Mouse (Mus musculus) bone marrow, adult 2 months (tissue): Measurements from ENCODE around the gene Cog1. TPM values are rescaled to one million over a fixed set of nuclear protein-coding genes. Genes with fewer than 3 reads are reported as not detected.

ENCODE experiments used
- H3K27ac ChIP-seq: fragments of 200-500 bp; 2 replicates; pipeline ENCODE4 v1.5.1; 2012; ENCODE audit warnings: low read depth, mild to moderate bottlenecking, control low read depth, inconsistent platforms, low read length; ENCODE audit not compliant: control insufficient read depth, poor library complexity, insufficient read depth
- H3K4me1 ChIP-seq: fragments of 200-500 bp; 2 replicates; pipeline ENCODE4 v1.6.1; 2011; ENCODE audit warnings: low read length; ENCODE audit not compliant: control insufficient read depth, insufficient read depth
- H3K4me3 ChIP-seq: fragments of 200-500 bp; replicated peaks from 2 replicates; pipeline ENCODE3; 2011; ENCODE audit warnings: mild to moderate bottlenecking, low read depth, low read length, control low read depth; ENCODE audit not compliant: control insufficient read depth
- CTCF ChIP-seq: fragments of 200-500 bp; IDR thresholded peaks from 2 replicates; pipeline ENCODE4 v1.5.1; 2011; ENCODE audit warnings: low read length, control low read depth; ENCODE audit not compliant: control insufficient read depth, insufficient read depth
- POLR2A ChIP-seq: fragments of 200-500 bp; IDR thresholded peaks from 2 replicates; pipeline ENCODE4 v1.6.1; 2011; ENCODE audit warnings: low read depth, mild to moderate bottlenecking, control low read depth, low read length, borderline replicate concordance; ENCODE audit not compliant: control insufficient read depth
- WGBS: fragments of 180-500 bp; shearing (Covaris S2); methylation state at CpG from one replicate; pipeline ENCODE4 v1.1.7; 2018; 5-methylcytosine and 5-hydroxymethylcytosine counted together
- polyA plus RNA-seq: library from polyadenylated mRNA; stranded (reverse); fragments of >200 nt; gene quantifications from 2 replicates; pipeline ENCODE4 v1.2.4, GENCODE M21; 2011; ENCODE audit warnings: low replicate concordance; ENCODE audit not compliant: missing spikeins, insufficient read depth, insufficient read length

Cog1 gene
- polyA plus RNA-seq, 1 experiment: 57.0 TPM

DNA sequence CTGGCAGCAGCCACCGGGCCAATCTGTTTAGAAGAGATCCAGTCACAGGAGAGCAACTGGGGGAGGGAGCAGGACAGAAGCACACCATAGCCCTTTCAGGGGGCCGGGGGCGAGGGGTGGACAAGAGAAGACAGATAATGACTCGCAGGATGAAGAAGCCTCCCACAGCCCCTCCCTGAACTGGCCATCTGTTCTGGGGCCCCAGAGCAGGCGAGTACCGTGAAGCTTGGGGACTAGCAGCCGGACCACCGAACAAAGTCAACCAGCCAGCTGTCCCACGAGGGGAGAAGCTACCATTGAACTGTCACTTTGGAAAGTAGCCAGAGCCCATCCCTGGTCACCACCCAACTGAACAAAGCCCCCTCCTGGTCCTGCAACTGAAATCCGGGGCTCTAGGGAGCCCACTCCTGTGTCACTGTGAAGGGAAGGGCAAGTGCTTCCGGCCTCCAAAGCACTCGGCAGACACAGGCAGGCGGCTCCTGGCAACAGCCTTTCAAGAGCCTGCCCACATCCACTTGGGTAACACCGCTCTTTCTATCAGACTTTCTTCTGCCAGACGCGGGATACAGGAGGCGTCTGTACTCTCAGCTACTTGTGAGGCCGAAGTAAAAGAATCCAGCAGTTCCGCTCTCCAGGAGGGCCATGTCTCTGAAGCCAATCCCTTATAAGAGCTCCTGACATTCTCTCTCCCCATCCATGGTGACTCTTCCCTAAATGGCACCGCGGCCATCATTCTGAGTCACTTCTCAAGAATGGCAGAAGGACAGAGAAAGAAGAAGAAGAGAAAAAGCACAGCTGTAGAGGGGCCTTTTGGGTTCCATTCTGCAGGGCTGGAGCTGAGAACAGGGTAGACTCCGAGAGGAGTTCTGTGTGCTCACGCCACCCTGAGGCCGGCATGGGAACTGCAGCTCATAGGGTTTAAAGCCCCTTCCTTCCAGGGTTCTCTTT is 37.0 kb upstream of the Cog1 start:
- Histone ChIP-seq H3K27ac (0 out of 2 replicates have a peak overlapping the region, but pooled peaks have one; percentile 6), H3K4me1 (no peaks in the 10 kb centered on the region), H3K4me3 (no peak overlapping the region)
- TF ChIP-seq POLR2A (no peak), CTCF (peak; percentile 71)
- 6% methylated on average over 24 of the region's 24 CpGs for WGBS

DNA sequence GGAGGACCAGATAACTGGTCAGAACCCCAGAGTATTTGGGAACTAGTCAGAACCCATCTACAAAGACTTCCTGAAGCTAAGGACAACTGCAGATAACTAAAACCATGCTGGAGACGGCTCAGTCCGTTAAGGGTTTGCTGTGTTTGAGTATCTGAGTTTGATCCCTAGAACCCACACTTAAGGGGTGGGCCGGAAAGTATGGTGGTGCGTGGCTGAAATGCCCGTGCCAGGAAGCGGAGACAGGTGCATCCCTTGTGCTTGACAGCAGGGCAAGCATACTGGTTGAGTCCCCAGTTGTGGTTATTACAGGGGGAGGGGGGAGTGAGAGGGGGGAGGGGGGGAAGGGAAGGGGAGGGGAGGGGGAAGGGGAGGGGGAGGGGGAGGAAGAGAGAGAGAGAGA is 34.5 kb upstream of the Cog1 start:
- WGBS: 3% methylated on average over 6 of the region's 6 CpGs
- no peaks in the 10 kb centered on the region; the same call in 1 of the 2 replicates for H3K4me1 ChIP-seq
- H3K4me3 ChIP-seq: no peak overlapping the region
- no peak overlapping the region for H3K27ac ChIP-seq
- TF ChIP-seq CTCF (no peak), POLR2A (no peak)

DNA sequence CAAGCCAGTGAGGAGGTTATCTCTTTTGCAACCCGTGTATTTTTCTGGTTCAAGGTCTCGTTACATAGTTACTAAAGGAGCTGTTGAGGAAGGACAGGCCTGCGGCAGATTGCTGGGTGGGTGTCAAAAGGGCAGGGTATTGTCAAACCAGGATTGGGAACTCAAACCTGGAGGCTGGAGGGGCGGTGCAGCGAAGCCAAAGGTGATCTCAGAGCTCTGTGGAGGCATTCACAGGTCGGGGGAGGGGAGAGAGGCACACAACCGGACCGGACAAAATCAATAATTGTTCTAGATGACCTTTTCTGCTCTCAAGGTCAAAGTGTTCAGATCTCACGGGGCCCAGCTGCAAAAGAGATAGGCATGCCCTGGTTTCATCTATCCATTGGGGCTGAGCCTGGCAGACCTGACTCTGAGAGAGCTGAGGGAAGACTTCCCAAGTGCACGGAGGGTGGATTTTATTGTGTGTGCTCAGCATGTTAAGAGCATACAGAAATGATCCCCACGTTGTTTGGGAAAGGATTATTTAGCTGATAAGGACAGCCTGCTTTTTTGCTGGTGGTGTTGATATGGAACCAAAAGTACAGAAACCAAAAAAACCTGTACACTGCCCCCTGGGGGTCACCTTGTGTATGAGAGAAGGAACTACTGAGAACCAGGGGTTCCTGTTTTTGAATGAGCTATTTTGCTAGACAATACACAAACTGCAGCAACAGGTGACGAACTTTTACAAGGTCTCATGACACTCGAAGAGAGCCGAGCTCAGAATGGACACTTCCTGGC is 31.6 kb upstream of the Cog1 start:
- TF ChIP-seq CTCF: 0 out of 2 replicates have a peak, but pooled peaks have one; percentile 17
- TF ChIP-seq POLR2A: no peak
- Histone ChIP-seq H3K27ac (no peak overlapping the region), H3K4me1 (no peaks in the 10 kb centered on the region; the same call in 1 of the 2 replicates), H3K4me3 (no peak overlapping the region)
- 42% methylated on average over 14 of the region's 14 CpGs for WGBS

DNA sequence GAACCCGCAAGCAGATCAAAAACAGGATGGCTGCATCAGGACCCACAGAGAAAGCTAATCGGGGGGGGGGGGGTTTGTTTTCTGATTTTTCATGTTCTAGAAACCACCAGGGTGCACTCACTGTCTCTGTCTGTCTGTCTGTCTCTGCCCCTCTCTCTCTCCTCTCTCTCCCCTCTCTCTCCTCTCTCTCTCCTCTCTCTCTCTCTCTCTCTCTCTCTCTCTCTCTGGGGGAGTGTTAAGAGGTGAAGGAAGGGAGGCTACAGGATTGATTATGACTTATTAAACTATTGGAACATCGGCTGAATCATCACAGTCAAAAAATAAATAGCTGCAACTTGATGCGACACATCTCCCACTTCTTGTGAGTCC is 30.7 kb upstream of the Cog1 start:
- 10% methylated on average over 4 of the region's 4 CpGs for WGBS
- Histone ChIP-seq H3K4me1 (no peaks in the 10 kb centered on the region; the same call in 1 of the 2 replicates), H3K4me3 (no peak overlapping the region), H3K27ac (no peak overlapping the region; the same call in 1 of the 2 replicates)
- TF ChIP-seq POLR2A (no peak), CTCF (no peak)

DNA sequence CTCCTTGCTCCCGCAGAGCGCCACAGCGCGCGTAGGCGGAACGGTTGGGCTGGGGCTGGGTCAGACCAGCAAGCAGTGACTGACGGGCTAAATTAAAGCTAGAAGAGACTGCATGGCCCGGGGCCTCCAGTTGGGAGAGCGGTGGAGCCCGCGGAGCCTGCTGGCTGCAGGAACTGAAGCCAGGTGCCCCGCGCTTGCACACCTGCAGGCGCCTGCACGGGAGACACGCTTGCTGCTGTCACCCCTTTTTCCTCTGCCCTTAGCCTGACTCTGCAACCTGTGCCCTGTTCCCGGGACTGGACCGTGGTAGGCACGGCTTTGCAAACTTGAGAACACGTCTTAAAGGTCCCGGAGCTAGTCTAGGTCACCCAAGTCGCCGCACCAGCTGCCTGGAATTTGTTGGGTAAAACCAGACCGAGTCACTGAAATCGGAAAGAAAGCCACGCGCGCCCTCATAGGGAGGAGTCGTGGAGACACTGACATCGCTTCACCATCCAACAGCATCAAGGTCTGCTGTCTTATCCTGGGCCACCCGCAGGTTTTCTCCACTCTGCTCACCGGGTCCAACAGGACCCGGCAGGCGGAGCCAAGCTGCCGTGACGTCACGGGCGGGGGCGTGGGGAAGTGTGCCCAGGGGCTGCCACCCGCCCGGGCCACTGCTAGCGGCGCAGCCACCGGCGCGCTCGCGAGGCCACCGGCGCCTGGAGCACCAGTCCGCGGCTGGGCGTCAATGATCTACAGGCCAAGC is 30.1 kb upstream of the Cog1 start, which contains the start of gene Sstr2:
Gene Sstr2 (plus strand): TSS at position 671 of the 748 bp plus-strand sequence.
- Histone ChIP-seq H3K27ac (no peak within 1 kb of the TSS; the same call in 1 of the 2 replicates), H3K4me3 (peak within 1 kb of the TSS; percentile 49), H3K4me1 (no peaks in the 10 kb centered on the region; the same call in 1 of the 2 replicates)
- TF ChIP-seq POLR2A (no peak), CTCF (no peak)
- WGBS: under 1% methylated on average over 54 of the region's 54 CpGs

DNA sequence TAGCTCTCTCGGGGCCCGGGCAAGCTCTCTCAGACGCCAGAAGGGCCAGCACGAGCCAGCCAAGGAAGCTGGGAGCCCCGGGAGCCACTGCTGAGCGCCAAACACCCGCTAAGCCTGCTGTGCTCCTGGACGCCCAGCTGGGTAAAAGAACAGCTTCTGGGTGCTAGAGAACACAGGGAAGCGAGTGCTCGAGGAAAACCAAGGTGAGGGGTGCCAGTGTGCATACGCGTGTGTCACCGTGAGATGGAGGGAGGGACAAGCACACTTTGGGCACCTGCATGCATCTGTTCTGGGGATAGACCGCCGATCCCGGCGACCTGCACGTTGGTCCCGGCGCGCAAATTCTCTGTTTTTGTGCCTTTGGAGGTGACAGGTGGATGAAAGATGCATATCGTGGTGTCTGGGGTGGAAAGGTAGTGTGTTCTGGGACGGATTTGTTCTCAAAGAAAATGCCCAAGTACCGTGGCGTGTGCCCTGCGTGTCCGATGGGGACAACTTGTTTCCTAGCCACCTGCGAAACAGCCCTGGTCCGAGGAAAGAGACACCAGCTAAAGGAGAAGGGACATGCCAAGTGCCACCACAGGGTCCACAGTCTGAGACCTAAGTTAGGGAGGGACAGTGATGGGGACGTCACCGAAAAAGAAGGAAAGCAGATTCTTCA is 29.4 kb upstream of the Cog1 start:
- no peak overlapping the region for H3K4me3 ChIP-seq
- no peak overlapping the region for H3K27ac ChIP-seq
- 2% methylated on average over 31 of the region's 31 CpGs for WGBS
- H3K4me1 ChIP-seq: no peaks in the 10 kb centered on the region; the same call in 1 of the 2 replicates
- TF ChIP-seq CTCF: no peak
- no peak for TF ChIP-seq POLR2A

DNA sequence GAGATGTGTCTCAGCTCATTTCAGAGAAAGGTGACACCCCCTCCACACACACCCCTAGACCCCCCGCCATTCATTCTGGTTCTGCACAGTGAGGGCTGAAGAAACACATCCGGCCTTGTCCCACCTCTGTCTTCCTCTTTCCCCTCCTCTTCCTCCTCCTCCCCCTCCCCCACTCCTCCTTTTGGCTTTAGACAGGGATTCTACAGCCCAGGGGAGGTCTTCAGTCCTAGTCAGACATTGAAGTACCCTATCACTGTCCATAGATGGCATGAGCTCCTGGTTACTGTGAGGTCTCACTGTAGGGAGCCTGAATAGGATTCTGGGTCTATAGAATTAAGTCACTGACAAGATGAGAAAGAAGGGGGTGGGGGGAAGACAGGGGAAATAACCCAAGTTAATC is 28.0 kb upstream of the Cog1 start:
- Histone ChIP-seq H3K4me1 (no peaks in the 10 kb centered on the region; the same call in 1 of the 2 replicates), H3K27ac (no peak overlapping the region), H3K4me3 (no peak overlapping the region)
- no peak for TF ChIP-seq CTCF
- 41% methylated on average over 2 of the region's 2 CpGs for WGBS

DNA sequence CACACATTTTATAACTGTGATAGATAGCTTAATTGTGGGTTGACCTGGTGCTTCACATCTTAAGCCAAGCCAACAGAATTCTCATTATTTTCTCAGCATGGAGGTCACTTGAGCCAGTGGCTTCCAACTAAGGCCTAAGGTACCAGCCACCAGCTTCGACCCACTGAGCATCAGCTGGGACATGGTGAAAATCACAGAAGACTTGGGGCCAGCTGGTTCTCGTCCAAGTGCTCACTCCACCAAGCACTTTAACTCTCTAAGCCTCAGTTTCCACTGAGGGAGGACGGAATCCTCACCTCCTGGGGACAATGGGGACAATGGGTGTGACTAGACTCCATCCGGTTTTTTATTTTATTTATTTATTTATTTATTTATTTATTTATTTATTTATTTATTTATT is 26.9 kb upstream of the Cog1 start:
- Histone ChIP-seq H3K4me1 (no peaks in the 10 kb centered on the region; the same call in 1 of the 2 replicates), H3K27ac (no peak overlapping the region), H3K4me3 (no peak overlapping the region)
- WGBS: 78% methylated on average over 4 of the region's 4 CpGs
- TF ChIP-seq CTCF (no peak), POLR2A (no peak)
